Mouse (Mus musculus) adrenal gland, postnatal 36 days (tissue): ENCODE measurements around the gene Clec2l. TPM values are rescaled to one million over a fixed set of nuclear protein-coding genes. Genes with fewer than 3 reads are reported as not detected.

Experiments used
- DNase-seq, 2 experiments: peaks; one replicate each; pipeline ENCODE4 v3.0.0; 2021; ENCODE audit warnings: mixed read lengths in 1 of 2
- long read RNA-seq, 2 experiments: library from polyadenylated mRNA; stranded (forward); transcript quantifications; one replicate each; pipeline ENCODE4 v2.0.0; 2021; ENCODE audit warnings: borderline sequencing depth in 2 of 2
- total RNA-seq, 2 experiments: library from RNA; stranded (reverse); gene quantifications; 2 replicates each; pipeline ENCODE4 v1.2.3; 2021

The Clec2l gene
- 1 to 10 TPM in 1 of 2 experiments, under 1 TPM in 1; 0.99 to 4.1 TPM for total RNA-seq
- long read RNA-seq, experiment 1, partial matches to known transcripts, result 1 of 3 reads
- long read RNA-seq, experiment 1, other reads (novel, unspliced or antisense), result 0 of 3 reads
- long read RNA-seq, experiment 2, partial matches to known transcripts, result 0 of 2 reads
- long read RNA-seq, experiment 2, other reads (novel, unspliced or antisense), result 1 of 2 reads

GRCm38 (mm10) chr6:38662714-38663615 is at the start of gene Clec2l:
Gene Clec2l, plus strand, starts transcription at chr6:38663069.
- DNase-seq, result peak; percentile 60 to 79

DNA sequence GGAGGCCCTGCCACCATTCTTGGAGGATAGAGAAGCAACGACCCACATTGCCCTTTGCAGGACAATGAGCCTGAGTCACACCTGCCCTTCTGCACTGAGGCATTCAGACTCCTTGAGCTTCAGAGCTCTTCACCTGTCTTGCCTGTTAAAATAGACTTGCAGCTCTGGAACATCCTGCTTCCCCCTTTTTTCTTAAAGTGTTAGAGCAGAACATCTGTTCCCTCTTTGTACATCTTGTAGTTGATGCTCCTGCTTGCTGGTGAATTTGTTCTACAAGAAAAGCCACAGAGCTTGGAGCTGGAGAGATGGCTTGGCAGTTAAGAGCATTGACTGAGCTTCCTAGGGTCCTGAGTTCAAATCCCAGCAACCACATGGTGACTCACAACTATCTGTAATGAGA is 40.5 kb upstream of the Clec2l start:
- DNase-seq, result no peak

DNA sequence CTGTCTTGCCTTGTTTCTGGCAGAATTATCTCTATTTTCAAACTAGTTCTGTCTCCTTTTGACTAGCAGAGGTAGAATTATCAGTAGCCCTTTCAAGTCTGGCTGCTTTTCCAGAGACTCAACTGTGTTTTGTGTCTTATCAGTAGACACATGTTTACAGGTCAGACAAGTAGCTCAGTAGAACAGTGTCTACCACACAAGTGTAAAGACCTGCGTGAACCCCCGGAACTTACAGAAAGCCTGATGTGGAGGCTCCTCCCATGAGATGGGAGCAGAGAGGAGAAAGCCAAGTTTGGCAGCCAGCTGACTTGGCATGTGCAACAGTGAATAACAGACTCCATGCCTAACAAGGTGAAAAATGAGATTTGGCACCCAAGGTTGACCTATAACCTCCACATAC is 39.4 kb upstream of the Clec2l start:
- DNase-seq, result no peak

DNA sequence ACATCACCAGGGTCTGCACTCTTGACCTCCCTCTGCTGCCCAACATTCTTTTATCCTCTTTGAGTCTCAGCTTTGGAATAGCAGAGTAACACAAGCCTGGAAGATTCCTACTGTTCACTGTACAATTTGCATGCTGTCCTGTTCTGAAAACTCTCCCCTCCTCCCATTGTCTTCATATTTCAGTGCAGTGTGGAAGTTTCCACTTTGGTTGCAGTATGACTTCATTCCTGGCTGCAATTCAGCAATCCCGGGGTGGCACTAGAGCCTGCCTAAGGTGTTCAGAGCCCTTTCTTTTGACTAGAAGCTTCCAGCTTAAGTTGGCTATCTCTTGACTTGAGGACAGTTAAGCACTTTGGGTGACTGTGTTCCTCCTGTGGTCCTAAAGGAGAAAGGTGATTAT is 38.4 kb upstream of the Clec2l start:
- peak; percentile 44 to 67 for DNase-seq

GRCm38 (mm10) chr6:38626086-38626485 is 36.8 kb upstream of the Clec2l start:
- no peak for DNase-seq

DNA sequence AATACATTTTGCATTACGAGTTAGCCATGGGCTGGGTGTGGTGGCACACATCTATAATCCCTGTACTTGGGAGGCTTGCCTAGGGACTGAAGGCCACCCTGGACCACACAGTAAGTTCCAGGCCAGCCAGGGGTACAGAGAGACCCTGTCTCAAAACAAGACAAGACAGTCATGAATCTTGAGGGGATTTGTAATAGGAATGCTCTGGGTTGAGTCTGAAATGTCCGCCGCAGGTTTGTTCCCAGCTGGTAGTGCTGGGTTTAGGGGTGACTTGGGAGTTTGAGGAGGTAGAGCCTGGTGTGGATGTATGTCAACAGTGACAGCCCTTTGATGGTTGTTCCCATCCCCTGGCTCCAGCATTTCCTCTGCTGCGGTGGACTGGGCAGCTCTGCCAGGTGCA is 35.8 kb upstream of the Clec2l start:
- no peak for DNase-seq

DNA sequence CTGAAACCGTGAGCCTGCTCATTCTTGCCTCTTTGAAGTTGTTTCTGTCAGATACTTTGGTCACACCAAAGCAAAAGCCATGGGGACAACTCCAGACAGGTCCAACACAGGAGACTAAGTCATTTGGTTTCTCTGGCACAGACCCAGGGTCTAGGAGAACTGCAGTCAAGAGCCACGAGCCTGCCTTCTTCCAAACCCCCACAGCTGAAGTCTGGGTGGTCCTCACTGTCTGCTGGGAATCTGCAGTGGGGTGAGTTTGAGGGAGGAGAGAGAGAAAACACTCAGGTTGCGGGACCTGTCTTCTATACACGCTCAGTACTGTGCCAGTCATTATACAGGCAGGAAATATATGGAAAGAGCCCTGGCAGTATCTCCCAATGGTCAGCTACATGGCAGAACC is 35.4 kb upstream of the Clec2l start:
- no peak for DNase-seq

DNA sequence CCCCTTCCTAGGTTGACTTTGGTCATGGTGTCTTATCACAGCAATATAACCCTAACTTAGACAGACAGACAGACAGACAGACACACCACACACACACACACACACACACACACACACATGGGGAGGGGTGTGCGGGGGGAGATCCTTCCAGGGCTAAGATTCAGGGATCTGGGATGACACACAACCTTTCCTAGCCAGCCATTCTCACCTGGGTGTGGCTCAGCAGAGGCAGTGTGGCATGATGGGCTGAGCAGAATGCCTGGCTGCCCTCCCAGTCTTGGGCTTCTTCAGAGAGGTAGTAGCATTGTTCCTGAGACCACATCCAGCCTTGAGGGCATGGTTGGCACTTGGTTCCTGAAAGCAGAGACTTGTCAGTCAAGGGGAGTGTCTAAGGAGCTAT is 33.3 kb upstream of the Clec2l start:
- DNase-seq, result no peak

GRCm38 (mm10) chr6:38632826-38633225 is 30.0 kb upstream of the Clec2l start:
- DNase-seq, result no peak

DNA sequence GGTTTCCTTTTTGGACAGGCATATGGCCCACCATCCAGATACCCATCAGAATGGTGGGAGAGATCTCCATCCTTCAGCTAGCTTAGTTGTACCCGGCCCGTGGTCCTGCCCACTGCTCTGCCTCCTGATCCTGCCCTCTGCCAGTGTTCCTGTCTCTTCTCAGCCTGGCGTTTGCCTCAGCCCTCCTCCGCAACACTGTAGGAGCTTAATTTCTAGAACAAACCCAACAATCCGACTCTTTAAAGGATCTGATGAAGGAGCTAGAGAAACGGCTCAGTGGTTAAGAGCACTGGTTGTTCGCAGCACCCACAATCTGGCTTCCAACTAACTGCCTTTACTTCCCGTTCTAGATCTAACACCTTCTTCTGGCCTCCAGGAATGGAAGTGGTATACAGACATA is 28.4 kb upstream of the Clec2l start:
- no peak for DNase-seq

- peak; percentile 63 to 72 for DNase-seq
Measured at GRCm38 (mm10) chr6:38635941-38636851, 26.7 kb upstream of the Clec2l start.

GRCm38 (mm10) chr6:38636852-38637618 is 25.8 kb upstream of the Clec2l start, which contains the start of gene Klrg2:
Gene Klrg2, minus strand, starts transcription at chr6:38637242.
- DNase-seq, result peak; percentile 84 to 87

- DNase-seq, result no peak
Measured at GRCm38 (mm10) chr6:38640401-38640800, 22.5 kb upstream of the Clec2l start.

DNA sequence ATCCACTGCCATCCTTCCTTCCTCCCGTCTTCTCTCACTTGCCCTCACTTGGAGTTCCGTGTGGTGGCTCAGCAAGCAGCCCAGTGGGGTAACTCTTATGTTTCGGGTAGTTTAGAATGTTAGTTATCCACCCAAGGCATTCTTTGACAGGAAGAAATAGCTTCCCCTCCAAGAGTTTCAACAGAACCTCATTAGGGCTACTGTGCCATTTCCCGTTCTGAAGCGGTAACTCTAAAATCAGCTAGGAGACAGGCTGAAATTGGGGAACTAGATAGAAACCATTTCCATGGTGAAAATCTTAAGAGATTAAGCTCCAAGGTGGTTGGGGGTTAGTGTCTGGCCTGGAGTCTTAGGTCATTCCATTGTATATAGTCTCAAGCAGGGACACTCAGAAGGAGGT is 21.6 kb upstream of the Clec2l start:
- DNase-seq, result no peak

- no peak for DNase-seq
Measured at GRCm38 (mm10) chr6:38641645-38642044, 21.2 kb upstream of the Clec2l start.

GRCm38 (mm10) chr6:38642593-38642992 is 20.3 kb upstream of the Clec2l start:
- DNase-seq, result peak; percentile 51 to 70

DNA sequence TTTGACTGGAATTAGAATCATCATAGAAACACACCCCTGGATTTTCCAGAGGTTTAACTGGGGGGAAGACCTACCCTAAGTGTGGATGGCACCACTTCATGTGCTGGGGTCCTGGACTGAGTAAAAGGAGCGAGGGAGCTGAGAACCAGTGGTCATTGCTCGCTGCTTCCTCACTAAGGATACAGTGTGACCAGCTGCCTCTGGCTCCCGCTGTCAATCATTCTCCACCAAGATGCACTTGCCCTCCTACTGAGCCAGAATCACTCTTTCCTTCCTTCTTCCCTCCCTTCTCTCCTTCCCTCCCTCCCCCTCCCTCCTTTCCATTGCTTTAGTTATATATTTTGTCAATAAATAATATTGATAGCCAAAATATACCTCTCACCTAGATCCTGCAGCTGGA is 19.8 kb upstream of the Clec2l start:
- no peak for DNase-seq

- no peak for DNase-seq
Measured at GRCm38 (mm10) chr6:38649545-38649944, 13.3 kb upstream of the Clec2l start.

- DNase-seq, result peak; percentile 74 to 78
Measured at GRCm38 (mm10) chr6:38650263-38650937, 12.5 kb upstream of the Clec2l start.

DNA sequence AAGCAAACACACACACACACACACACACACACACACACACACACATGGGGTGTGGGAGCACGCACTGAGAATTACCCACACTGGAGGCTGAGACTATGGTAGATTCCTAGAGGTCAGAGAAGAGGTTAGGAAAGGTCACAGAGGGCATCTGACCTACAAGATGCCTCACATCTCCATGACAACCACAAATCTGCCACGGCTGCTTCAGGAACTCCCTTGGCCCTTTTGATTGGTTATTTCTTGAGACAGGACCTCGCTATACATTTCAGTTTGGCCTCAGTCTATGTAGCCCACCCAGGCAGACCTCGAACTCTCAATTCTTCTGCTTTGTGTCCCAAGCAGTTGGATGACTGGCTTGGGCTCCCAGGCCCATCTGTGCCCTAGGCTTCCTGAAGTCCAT is 1.2 kb upstream of the Clec2l start:
- DNase-seq, result no peak

DNA sequence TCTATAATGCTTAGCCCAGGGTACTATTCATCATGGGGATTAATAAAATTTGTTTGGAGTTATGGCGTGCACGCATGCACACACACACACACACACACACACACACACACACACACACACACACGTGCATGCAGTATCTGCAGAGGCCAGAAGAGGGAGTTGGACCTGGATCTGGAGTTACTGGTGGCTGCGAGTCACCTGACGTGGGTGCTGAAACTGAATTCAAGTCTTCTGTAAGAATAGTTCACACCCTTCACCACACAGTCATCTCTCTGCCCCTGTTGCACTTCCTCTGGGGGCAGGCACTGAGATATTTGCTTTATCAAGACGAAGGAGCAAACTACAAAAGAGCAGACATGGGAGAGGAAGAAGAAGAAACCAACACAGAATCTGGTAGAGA is 6.7 kb downstream of the Clec2l start:
- DNase-seq, result no peak
